Mouse (Mus musculus) forebrain, embryonic 11.5 days (tissue): ENCODE data around the gene Gpr31b. TPM values are rescaled to one million over a fixed set of nuclear protein-coding genes. Genes with fewer than 3 reads are reported as not detected.
A peak's percentile ranks its signal among the peaks of the same experiment; 100 is the strongest.
"Not testable (repeated sequence)": the region's sequence is repeated elsewhere in the genome, so short reads cannot be mapped to it uniquely, and the experiment has no call there.

Source experiments
- ATAC-seq: fragments of 200-750 bp; cut with Nextera tagmentation; replicated peaks from 2 replicates; pipeline ENCODE4 v1.8.0; 2017; ENCODE audit warnings: moderate TSS enrichment; ENCODE audit not compliant: low FRiP score
- DNase-seq: peaks from one replicate; pipeline ENCODE4 v3.0.0-alpha.2; 2017; ENCODE audit warnings: low spot score
- H3K27ac ChIP-seq: fragments of 300-500 bp; sonication (generic); 2 replicates; pipeline ENCODE4 v1.5.1; 2014; ENCODE audit warnings: low read depth, low read length
- H3K27me3 ChIP-seq: fragments of 300-500 bp; sonication (generic); 2 replicates; pipeline ENCODE4 v1.6.1; 2014; ENCODE audit warnings: mild to moderate bottlenecking, low read length, mixed read lengths; ENCODE audit not compliant: control insufficient read depth, insufficient read depth
- H3K36me3 ChIP-seq: fragments of 300-500 bp; sonication (generic); 2 replicates; pipeline ENCODE4 v1.6.1; 2014; ENCODE audit warnings: mild to moderate bottlenecking, low read length, moderate library complexity, mixed read lengths; ENCODE audit not compliant: control insufficient read depth, insufficient read depth
- H3K4me1 ChIP-seq: fragments of 300-500 bp; sonication (generic); replicated peaks from 2 replicates; pipeline ENCODE4 v1.6.1; 2014; ENCODE audit warnings: low read length, mixed read lengths; ENCODE audit not compliant: control insufficient read depth, insufficient read depth
- H3K4me2 ChIP-seq: fragments of 300-500 bp; sonication (generic); 2 replicates; pipeline ENCODE4 v1.6.1; 2014; ENCODE audit warnings: low read depth, mild to moderate bottlenecking, low read length, moderate library complexity, mixed read lengths; ENCODE audit not compliant: severe bottlenecking
- H3K4me3 ChIP-seq: fragments of 300-500 bp; sonication (generic); 2 replicates; pipeline ENCODE4 v1.5.1; 2014; ENCODE audit warnings: low read depth, low read length
- H3K9ac ChIP-seq: fragments of 300-500 bp; sonication (generic); 2 replicates; pipeline ENCODE4 v1.6.1; 2014; ENCODE audit warnings: low read length
- H3K9me3 ChIP-seq: fragments of 300-500 bp; sonication (generic); 2 replicates; pipeline ENCODE4 v1.6.1; 2016; ENCODE audit warnings: low read length, mixed read lengths; ENCODE audit not compliant: control insufficient read depth
- WGBS: fragments of 180-500 bp; shearing (Covaris S2); extraction: QIAGEN DNeasy Blood & Tissue Kit; methylation state at CpG from one replicate; pipeline ENCODE4 v1.1.7; 2014; 5-methylcytosine and 5-hydroxymethylcytosine counted together
- polyA plus RNA-seq: library from polyadenylated mRNA; unstranded; fragments of >200 nt; fragmentation: Nextera tagmentation; extraction: Ambion mirVana; gene quantifications from 2 replicates; pipeline ENCODE4 v1.2.1, GENCODE M21; 2014

Gene Gpr31b
- polyA plus RNA-seq, 1 experiment from 2014 or later = 0.23 TPM

- H3K4me3 ChIP-seq, H3K4me2 ChIP-seq, H3K4me1 ChIP-seq, H3K9ac ChIP-seq, H3K9me3 ChIP-seq, H3K27me3 ChIP-seq, H3K27ac ChIP-seq, H3K36me3 ChIP-seq: not testable (repeated sequence)
- ATAC-seq (peak; percentile 81), DNase-seq (peak; percentile 60)
- 7% methylated on average over 3 of the region's 4 CpGs for WGBS
Measured at GRCm38 (mm10) chr17:13043846-13044673, 8.0 kb downstream of the Gpr31b start.

- not testable (repeated sequence) for H3K9me3 ChIP-seq, DNase-seq, ATAC-seq, H3K4me3 ChIP-seq, H3K27me3 ChIP-seq, H3K9ac ChIP-seq, H3K27ac ChIP-seq, H3K36me3 ChIP-seq, H3K4me2 ChIP-seq, H3K4me1 ChIP-seq
- 72% methylated on average over 3 of the region's 12 CpGs for WGBS
Measured at GRCm38 (mm10) chr17:13036627-13037192, 15.4 kb downstream of the Gpr31b start.

GRCm38 (mm10) chr17:13013316-13013715, 38.8 kb downstream of the Gpr31b start:
- no peak overlapping the region for H3K27ac ChIP-seq
- DNase-seq (no peak), ATAC-seq (no peak)
- 70% methylated on average over 3 of the region's 3 CpGs for WGBS
- H3K4me1 ChIP-seq = peaks cover 5% of the 10 kb centered on the region; the same call in 1 of the 2 replicates
- H3K27me3 ChIP-seq = no peaks in the 10 kb centered on the region
- H3K4me2 ChIP-seq = no peak overlapping the region
- H3K9ac ChIP-seq = no peak overlapping the region
- peaks cover 4% of the 10 kb centered on the region; the same call in 1 of the 2 replicates for H3K36me3 ChIP-seq
- H3K9me3 ChIP-seq = no peaks in the 10 kb centered on the region
- H3K4me3 ChIP-seq = no peak overlapping the region

GRCm38 (mm10) chr17:13009887-13010286, 42.2 kb downstream of the Gpr31b start:
- no peaks in the 10 kb centered on the region for H3K9me3 ChIP-seq
- H3K27ac ChIP-seq = no peak overlapping the region
- H3K4me2 ChIP-seq = no peak overlapping the region
- ATAC-seq (no peak), DNase-seq (no peak)
- no peak overlapping the region for H3K4me3 ChIP-seq
- H3K27me3 ChIP-seq = no peaks in the 10 kb centered on the region
- peaks cover 5% of the 10 kb centered on the region; the same call in 1 of the 2 replicates for H3K4me1 ChIP-seq
- H3K36me3 ChIP-seq = peaks cover 4% of the 10 kb centered on the region; the same call in 1 of the 2 replicates
- no peak overlapping the region for H3K9ac ChIP-seq
- WGBS = 45% methylated on average over 3 of the region's 3 CpGs

- Histone ChIP-seq H3K4me3 (peak overlapping the region; percentile 77), H3K27ac (peak overlapping the region; percentile 62), H3K9ac (peak overlapping the region; percentile 67), H3K4me1 (peaks cover 5% of the 10 kb centered on the region; the same call in 1 of the 2 replicates), H3K4me2 (peak overlapping the region; percentile 73), H3K9me3 (no peaks in the 10 kb centered on the region), H3K27me3 (no peaks in the 10 kb centered on the region), H3K36me3 (no peaks in the 10 kb centered on the region; the same call in 1 of the 2 replicates)
- ATAC-seq = no peak
- 3% methylated on average over 10 of the region's 10 CpGs for WGBS
- DNase-seq = peak; percentile 58
Measured at GRCm38 (mm10) chr17:13008528-13008927, 43.6 kb downstream of the Gpr31b start.

- H3K4me3 ChIP-seq = peak overlapping the region; percentile 77
- H3K27ac ChIP-seq = peak overlapping the region; percentile 62
- peak overlapping the region; percentile 73 for H3K4me2 ChIP-seq
- no peaks in the 10 kb centered on the region; the same call in 1 of the 2 replicates for H3K36me3 ChIP-seq
- H3K27me3 ChIP-seq = no peaks in the 10 kb centered on the region
- under 1% methylated on average over 75 of the region's 76 CpGs for WGBS
- DNase-seq (peak; percentile 99), ATAC-seq (peak; percentile 99)
- peak overlapping the region; percentile 67 for H3K9ac ChIP-seq
- no peaks in the 10 kb centered on the region for H3K9me3 ChIP-seq
- H3K4me1 ChIP-seq = peaks cover 5% of the 10 kb centered on the region; the same call in 1 of the 2 replicates
Measured at GRCm38 (mm10) chr17:13007730-13008425, 44.2 kb downstream of the Gpr31b start.

- H3K36me3 ChIP-seq = no peaks in the 10 kb centered on the region
- H3K27me3 ChIP-seq = no peaks in the 10 kb centered on the region
- DNase-seq = no peak
- ATAC-seq = no peak
- no peak overlapping the region; the same call in 1 of the 2 replicates for H3K9ac ChIP-seq
- no peaks in the 10 kb centered on the region for H3K9me3 ChIP-seq
- peak overlapping the region; percentile 73 for H3K4me2 ChIP-seq
- peaks cover 5% of the 10 kb centered on the region; the same call in 1 of the 2 replicates for H3K4me1 ChIP-seq
- H3K27ac ChIP-seq = no peak overlapping the region
- WGBS = 56% methylated on average over 5 of the region's 5 CpGs
- H3K4me3 ChIP-seq = peak overlapping the region; percentile 77
Measured at GRCm38 (mm10) chr17:13006984-13007383, 45.1 kb downstream of the Gpr31b start.

- peak within 1 kb of the TSS; percentile 77 for H3K4me3 ChIP-seq
- not testable (repeated sequence) for H3K9me3 ChIP-seq, ATAC-seq, H3K4me1 ChIP-seq, H3K27me3 ChIP-seq, H3K27ac ChIP-seq, DNase-seq, H3K36me3 ChIP-seq
- H3K4me2 ChIP-seq = peak within 1 kb of the TSS; percentile 73
- peak within 1 kb of the TSS; percentile 67 for H3K9ac ChIP-seq
- 86% methylated on average over 2 of the region's 2 CpGs for WGBS
Measured at GRCm38 (mm10) chr17:13006546-13006945, 45.5 kb downstream of the Gpr31b start, which contains the start of gene Sod2. Gene Sod2, plus strand, starts transcription at chr17:13006846.
